Mouse (Mus musculus) ES-E14 (cell line): Measurements from ENCODE around the gene Hmcn2. TPM values are rescaled to one million over a fixed set of nuclear protein-coding genes. Genes with fewer than 3 reads are reported as not detected.

Experiments used
- DNase-seq: peaks from one replicate; pipeline ENCODE4 v3.0.0-alpha.2; 2013; ENCODE audit warnings: low read depth, low spot score
- H3K27ac ChIP-seq: 2 replicates; pipeline ENCODE4 v1.5.1; 2012; ENCODE audit warnings: low read depth, mild to moderate bottlenecking, low read length, moderate library complexity, mixed read lengths; ENCODE audit not compliant: poor library complexity, insufficient read depth, severe bottlenecking
- H3K36me3 ChIP-seq: 2 replicates; pipeline ENCODE4 v1.6.1; 2012; ENCODE audit warnings: mild to moderate bottlenecking, low read length, moderate library complexity, mixed read lengths; ENCODE audit not compliant: control insufficient read depth, poor library complexity, insufficient read depth, severe bottlenecking
- H3K4me1 ChIP-seq, 2 experiments: fragments of 150-350 bp in 1 of 2; sonication (generic) in 1 of 2; 2 replicates each; pipeline ENCODE4 v1.6.1; 2012; ENCODE audit warnings: low read length in 2 of 2, mild to moderate bottlenecking in 1 of 2, mixed read lengths in 1 of 2; ENCODE audit not compliant: control insufficient read depth in 2 of 2, insufficient read depth in 2 of 2, poor library complexity in 1 of 2
- H3K4me3 ChIP-seq, 2 experiments: fragments of 150-350 bp in 1 of 2; sonication (generic) in 1 of 2; 2 replicates each; pipeline ENCODE4 v1.5.1; 2012; ENCODE audit warnings: low read length in 2 of 2, low read depth in 1 of 2, mild to moderate bottlenecking in 1 of 2, mixed read lengths in 1 of 2; ENCODE audit not compliant: insufficient read depth in 1 of 2, poor library complexity in 1 of 2, severe bottlenecking in 1 of 2
- H3K9ac ChIP-seq: 2 replicates; pipeline ENCODE4 v1.6.1; 2012; ENCODE audit warnings: low read depth, mild to moderate bottlenecking, low read length, mixed read lengths; ENCODE audit not compliant: poor library complexity, insufficient read depth, severe bottlenecking
- H3K9me3 ChIP-seq: fragments of 150-350 bp; sonication (generic); 2 replicates; pipeline ENCODE4 v1.6.1; 2012; ENCODE audit warnings: low read depth, mild to moderate bottlenecking, low read length; ENCODE audit not compliant: control insufficient read depth, insufficient read depth
- CHD2 ChIP-seq: IDR thresholded peaks from 2 replicates; pipeline ENCODE4 v1.6.1; 2014; ENCODE audit warnings: mild to moderate bottlenecking, low read depth, low read length, inconsistent platforms
- HCFC1 ChIP-seq: IDR thresholded peaks from 2 replicates; pipeline ENCODE4 v1.6.1; 2012; ENCODE audit warnings: low read length, inconsistent platforms, borderline replicate concordance; ENCODE audit not compliant: insufficient read depth
- MAFK ChIP-seq: IDR thresholded peaks from 2 replicates; pipeline ENCODE4 v1.6.1; 2014; ENCODE audit warnings: mild to moderate bottlenecking, low read depth, low read length, inconsistent platforms; ENCODE audit not compliant: insufficient read depth
- ZC3H11A ChIP-seq: IDR thresholded peaks from 2 replicates; pipeline ENCODE4 v1.6.1; 2012; ENCODE audit warnings: low read depth, mild to moderate bottlenecking, inconsistent platforms, low read length, borderline replicate concordance
- ZNF384 ChIP-seq: IDR thresholded peaks from 2 replicates; pipeline ENCODE4 v1.6.1; 2012; ENCODE audit warnings: low read depth, low read length, inconsistent platforms
- in situ Hi-C, 2 experiments: fragments of 600-800 bp; cut with MboI; formaldehyde crosslinking; loops; one replicate each; pipeline ENCODE4 v1.15.1; 2025; ENCODE audit warnings: low sequenced_read_pairs in 2 of 2, inconsistent platforms in 1 of 2; ENCODE audit not compliant: unreplicated experiment in 2 of 2
- total RNA-seq: library from RNA; depleted of rRNA; stranded (reverse); fragments of 300-350 nt; gene quantifications from 2 replicates; pipeline ENCODE4 v1.2.3, GENCODE M21; 2012

Gene Hmcn2
- total RNA-seq, 1 experiment, result 4.9 TPM

- H3K9ac ChIP-seq, result no peak overlapping the region
- peak; percentile 55 for DNase-seq
- in situ Hi-C loops, result no loop called here
- H3K36me3 ChIP-seq, result no peaks in the 10 kb centered on the region
- TF ChIP-seq HCFC1, result no peak
- no peak for TF ChIP-seq ZNF384
- no peak for TF ChIP-seq ZC3H11A
- TF ChIP-seq CHD2, result no peak
- TF ChIP-seq MAFK, result no peak
- no peak overlapping the region for H3K27ac ChIP-seq
- peaks cover 5 to 22% of the 10 kb centered on the region in 2 experiments; a peak in 3 of 4 replicates for H3K4me1 ChIP-seq
- H3K4me3 ChIP-seq, result no peak overlapping the region
- H3K9me3 ChIP-seq, result no peaks in the 10 kb centered on the region
These were observed 19.2 kb upstream of the Hmcn2 start for GRCm38 (mm10) chr2:31294985-31295384.

GRCm38 (mm10) chr2:31296395-31296794, 17.8 kb upstream of the Hmcn2 start:
- TF ChIP-seq ZNF384, result no peak
- no peak for TF ChIP-seq MAFK
- no peak for TF ChIP-seq HCFC1
- no peak for TF ChIP-seq ZC3H11A
- no peak for TF ChIP-seq CHD2
- Histone ChIP-seq H3K27ac (no peak overlapping the region), H3K9ac (no peak overlapping the region), H3K4me1 (peaks cover 5 to 22% of the 10 kb centered on the region in 2 experiments; a peak in 3 of 4 replicates), H3K36me3 (no peaks in the 10 kb centered on the region), H3K4me3 (no peak overlapping the region), H3K9me3 (no peaks in the 10 kb centered on the region)
- no peak for DNase-seq
- in situ Hi-C loops, result no loop called here

GRCm38 (mm10) chr2:31297602-31298268, 16.5 kb upstream of the Hmcn2 start:
- peak overlapping the region; percentile 31 to 75 for H3K4me3 ChIP-seq
- in situ Hi-C loops, result no loop called here
- H3K9ac ChIP-seq, result peak overlapping the region; percentile 65; the same call in 1 of the 2 replicates
- H3K36me3 ChIP-seq, result no peaks in the 10 kb centered on the region
- H3K27ac ChIP-seq, result no peak overlapping the region
- no peaks in the 10 kb centered on the region for H3K9me3 ChIP-seq
- peaks cover 5 to 22% of the 10 kb centered on the region in 2 experiments; a peak in 3 of 4 replicates for H3K4me1 ChIP-seq
- no peak for DNase-seq
- TF ChIP-seq MAFK (no peak), HCFC1 (peak; percentile 93), ZC3H11A (no peak), ZNF384 (no peak), CHD2 (0 out of 2 replicates have a peak, but pooled peaks have one; percentile 25)

- no peak for DNase-seq
- in situ Hi-C loops, result no loop called here
- Histone ChIP-seq H3K9me3 (no peaks in the 10 kb centered on the region), H3K36me3 (no peaks in the 10 kb centered on the region), H3K27ac (no peak overlapping the region), H3K4me3 (no peak overlapping the region), H3K9ac (no peak overlapping the region), H3K4me1 (peaks cover 5 to 22% of the 10 kb centered on the region in 2 experiments; a peak in 3 of 4 replicates)
- no peak for TF ChIP-seq MAFK
- TF ChIP-seq ZNF384, result no peak
These were observed 15.4 kb upstream of the Hmcn2 start for GRCm38 (mm10) chr2:31298814-31299213.

- H3K9ac ChIP-seq, result no peak overlapping the region
- no peak overlapping the region for H3K4me3 ChIP-seq
- no peak overlapping the region for H3K27ac ChIP-seq
- TF ChIP-seq MAFK (no peak), ZC3H11A (no peak), ZNF384 (no peak), HCFC1 (no peak), CHD2 (no peak)
- no peaks in the 10 kb centered on the region for H3K9me3 ChIP-seq
- no peaks in the 10 kb centered on the region for H3K36me3 ChIP-seq
- DNase-seq, result peak; percentile 53
- in situ Hi-C loops, result no loop called here
- H3K4me1 ChIP-seq, result peaks cover 5 to 22% of the 10 kb centered on the region in 2 experiments; a peak in 3 of 4 replicates
These were observed 14.9 kb upstream of the Hmcn2 start for GRCm38 (mm10) chr2:31299266-31299665.
